Mouse (Mus musculus) activated CD4-positive, CD25-positive, alpha-beta regulatory T cell, adult 4 months (primary cell): ENCODE results near the gene Vmn1r176. TPM values are rescaled to one million over a fixed set of nuclear protein-coding genes. Genes with fewer than 3 reads are reported as not detected.
"Not testable (repeated sequence)": the region's sequence is repeated elsewhere in the genome, so short reads cannot be mapped to it uniquely, and the experiment has no call there.

Experiments
- ATAC-seq: one replicate; pipeline ENCODE4 v1.8.0; 2017
- polyA plus RNA-seq, 2 experiments: library from polyadenylated mRNA; unstranded; fragments of 100-300 nt; shearing (Covaris generic); gene quantifications; one replicate each; pipeline ENCODE4 v1.2.1; 2017

Gene Vmn1r176
- polyA plus RNA-seq, result not detected

DNA sequence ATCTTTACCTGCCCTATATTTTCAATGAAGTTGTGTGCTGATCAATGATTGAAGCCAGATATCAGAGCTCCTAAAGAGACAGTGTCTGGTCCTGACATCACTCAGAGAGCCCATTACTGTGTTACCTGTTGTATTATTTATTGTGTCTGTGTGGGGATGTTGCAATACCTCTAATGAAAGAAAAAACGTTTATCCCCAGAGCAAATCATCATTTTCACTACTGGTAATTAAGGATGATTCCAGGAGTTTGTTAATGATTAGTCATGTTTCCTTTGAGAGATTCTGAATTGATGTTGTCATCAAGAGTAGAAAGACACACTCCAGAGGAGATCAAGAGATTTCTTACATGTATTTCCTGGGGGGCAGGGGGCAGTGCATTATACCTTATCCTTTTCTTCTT lies at the start of gene Vmn1r176:
Gene Vmn1r176, minus strand, starts transcription at position 101 of the 400 bp plus-strand sequence.
- ATAC-seq, result not testable (repeated sequence)

DNA sequence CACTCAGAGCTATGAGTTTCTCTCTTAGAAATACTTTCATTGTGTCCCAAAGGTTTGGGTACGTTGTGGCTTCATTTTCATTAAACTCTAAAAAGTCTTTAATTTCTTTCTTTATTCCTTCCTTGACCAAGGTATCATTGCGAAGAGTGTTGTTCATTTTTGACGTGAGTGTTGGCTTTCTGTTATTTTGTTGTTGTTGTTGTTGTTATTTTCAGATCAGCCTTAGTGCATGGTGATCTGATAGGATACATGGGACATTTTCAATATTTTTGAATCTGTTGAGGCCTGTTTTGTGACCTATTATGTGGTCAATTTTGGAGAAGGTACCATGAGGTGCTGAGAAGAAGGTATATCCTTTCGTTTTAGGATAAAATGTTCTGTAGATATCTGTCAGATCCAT lies 39.7 kb upstream of the Vmn1r176 start:
- not testable (repeated sequence) for ATAC-seq

- ATAC-seq, result not testable (repeated sequence)
Observed at GRCm38 (mm10) chr7:23866349-23866748, 29.2 kb upstream of the Vmn1r176 start, which contains the start of gene Vmn1r177. TSS of gene Vmn1r177 (minus strand) at chr7:23866449.

DNA sequence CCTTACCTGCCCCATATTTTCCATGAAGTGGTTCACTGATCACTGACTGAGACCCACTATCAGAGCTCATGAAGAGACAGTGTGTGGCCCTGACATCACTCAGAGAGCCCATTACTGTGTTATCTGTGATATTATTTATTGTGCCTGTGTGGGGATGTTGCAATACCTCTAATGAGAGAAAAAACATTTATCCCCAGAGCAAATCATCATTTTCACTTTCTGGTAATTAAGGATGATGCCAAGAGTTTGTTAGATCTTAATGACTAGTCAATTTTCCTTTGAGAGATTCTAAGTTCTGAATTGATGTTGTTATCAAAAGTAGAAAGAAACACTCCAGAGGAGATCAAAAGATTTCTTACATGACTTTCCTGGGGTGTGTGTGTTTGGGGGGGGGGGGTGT lies 26.6 kb downstream of the Vmn1r176 start, which contains the start of gene Vmn1r175:
Gene Vmn1r175, minus strand, starts transcription at position 101 of the 400 bp plus-strand sequence.
- not testable (repeated sequence) for ATAC-seq

- no peak for ATAC-seq
Observed at GRCm38 (mm10) chr7:23784526-23784925, 52.6 kb downstream of the Vmn1r176 start.

Other genes starting within 250 kb of the Vmn1r176 start
- gene Vmn1r170, start 231.2 kb downstream of the Vmn1r176 start, polyA plus RNA-seq, result not detected
- not detected for gene Vmn1r171, start 206.7 kb downstream of the Vmn1r176 start, polyA plus RNA-seq
- not detected for gene Vmn1r172, start 179.1 kb downstream of the Vmn1r176 start, polyA plus RNA-seq
- not detected for gene Vmn1r173, start 136.7 kb downstream of the Vmn1r176 start, polyA plus RNA-seq
- not detected for gene Vmn1r174, start 85.1 kb downstream of the Vmn1r176 start, polyA plus RNA-seq
- not detected for gene Vmn1r175, start 26.7 kb downstream of the Vmn1r176 start, polyA plus RNA-seq
- gene Vmn1r177, start 29.1 kb upstream of the Vmn1r176 start, polyA plus RNA-seq, result not detected
- gene Vmn1r178, start 54.6 kb upstream of the Vmn1r176 start, polyA plus RNA-seq, result not detected
- under 1 TPM in 1 of 2 experiments, not detected in 1; 0.11 TPM for gene Vmn1r179, start 89.6 kb upstream of the Vmn1r176 start, polyA plus RNA-seq
- not detected for gene Vmn1r180, start 113.3 kb upstream of the Vmn1r176 start, polyA plus RNA-seq
- gene Vmn1r181, start 137.2 kb upstream of the Vmn1r176 start, polyA plus RNA-seq, result not detected
- under 1 TPM in 1 of 2 experiments, not detected in 1; 0.20 TPM for gene V1rd19, start 164.3 kb upstream of the Vmn1r176 start, polyA plus RNA-seq
- under 1 TPM in 1 of 2 experiments, not detected in 1; 0.26 TPM for gene Vmn1r183, start 215.9 kb upstream of the Vmn1r176 start, polyA plus RNA-seq
- gene Zfp180, start 244.6 kb upstream of the Vmn1r176 start, polyA plus RNA-seq, result 10 to 100 TPM; 16.1 to 20.2 TPM